Mouse (Mus musculus) heart, embryonic 16.5 days (tissue): ENCODE data around the gene Dnph1. TPM values are rescaled to one million over a fixed set of nuclear protein-coding genes. Genes with fewer than 3 reads are reported as not detected.
A peak's percentile ranks its signal among the peaks of the same experiment; 100 is the strongest.

Experiments
- ATAC-seq: fragments of 200-750 bp; cut with Nextera tagmentation; replicated peaks from 2 replicates; pipeline ENCODE4 v1.8.0; 2017; ENCODE audit warnings: moderate number of reproducible peaks; ENCODE audit not compliant: insufficient read depth, low FRiP score; ENCODE audit errors: extremely low read depth
- H3K27ac ChIP-seq: fragments of 300-500 bp; sonication (generic); 2 replicates; pipeline ENCODE4 v1.5.1; 2014; ENCODE audit warnings: mild to moderate bottlenecking, low read length, control low read depth, moderate library complexity
- H3K27me3 ChIP-seq: fragments of 300-500 bp; sonication (generic); 2 replicates; pipeline ENCODE4 v1.6.1; 2014; ENCODE audit warnings: low read length, mixed read lengths; ENCODE audit not compliant: control insufficient read depth, insufficient read depth
- H3K36me3 ChIP-seq: fragments of 300-500 bp; sonication (generic); 2 replicates; pipeline ENCODE4 v1.6.1; 2014; ENCODE audit not compliant: control insufficient read depth, insufficient read depth
- H3K4me1 ChIP-seq: fragments of 300-500 bp; sonication (generic); 2 replicates; pipeline ENCODE4 v1.6.1; 2014; ENCODE audit warnings: low read length, mixed read lengths; ENCODE audit not compliant: control insufficient read depth, insufficient read depth
- H3K4me2 ChIP-seq: fragments of 300-500 bp; sonication (generic); 2 replicates; pipeline ENCODE4 v1.6.1; 2014; ENCODE audit warnings: low read depth, mild to moderate bottlenecking, control low read depth, low read length
- H3K4me3 ChIP-seq: fragments of 300-500 bp; sonication (generic); 2 replicates; pipeline ENCODE4 v1.5.1; 2014; ENCODE audit warnings: mild to moderate bottlenecking, control low read depth, low read length
- H3K9ac ChIP-seq: fragments of 300-500 bp; sonication (generic); 2 replicates; pipeline ENCODE4 v1.6.1; 2014; ENCODE audit warnings: low read length, control low read depth
- H3K9me3 ChIP-seq: fragments of 300-500 bp; sonication (generic); replicated peaks from 2 replicates; pipeline ENCODE4 v1.6.1; 2016; ENCODE audit warnings: low read length; ENCODE audit not compliant: control insufficient read depth
- WGBS: fragments of 180-500 bp; shearing (Covaris S2); extraction: QIAGEN DNeasy Blood & Tissue Kit; methylation state at CpG from one replicate; pipeline ENCODE4 v1.1.7; 2014; 5-methylcytosine and 5-hydroxymethylcytosine counted together
- polyA plus RNA-seq: library from polyadenylated mRNA; unstranded; fragments of >200 nt; fragmentation: Nextera tagmentation; extraction: Ambion mirVana; gene quantifications from 2 replicates; pipeline ENCODE4 v1.2.1, GENCODE M21; 2015

Dnph1 gene
- polyA plus RNA-seq, 1 experiment from 2014 or later = 29.6 TPM

DNA sequence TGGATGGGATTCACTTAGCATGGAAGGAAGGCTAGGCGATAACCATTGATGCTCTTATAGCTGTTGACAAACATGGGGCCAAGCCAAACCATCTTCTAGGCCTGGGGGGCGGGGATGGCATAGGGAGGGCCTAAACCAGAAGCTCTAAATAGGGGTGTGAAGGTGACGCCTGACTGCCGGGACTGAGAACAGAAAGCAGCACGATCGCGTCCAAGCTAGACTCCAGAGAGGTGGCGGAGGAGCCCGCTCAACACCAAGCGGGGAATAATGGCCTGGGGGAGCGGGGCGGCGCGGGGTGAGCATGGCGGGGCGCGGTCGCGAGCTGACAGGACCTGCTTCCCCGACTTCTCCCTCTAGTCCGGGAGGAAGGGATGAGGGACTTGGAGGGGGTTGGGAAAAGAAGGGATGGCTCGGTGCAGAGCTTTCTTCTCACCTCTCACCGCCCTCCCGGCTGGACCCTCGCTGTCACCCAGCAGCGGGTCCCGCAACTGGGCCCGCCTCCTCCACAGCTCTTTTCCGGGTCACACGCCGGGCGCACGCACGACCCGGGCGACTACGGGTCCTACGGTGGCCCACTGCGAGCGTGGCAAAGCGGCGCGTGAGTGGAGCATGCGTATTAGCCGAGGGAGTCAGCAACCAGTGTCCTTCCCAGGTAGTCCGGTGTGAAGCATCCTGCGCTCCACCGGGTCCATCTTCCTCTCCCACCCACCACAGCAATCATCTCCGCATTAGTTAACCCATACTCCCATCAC lies 49.5 kb downstream of the Dnph1 start, which contains the start of gene Cul9:
Cul9 (minus strand) TSS at position 576 of the 752 bp plus-strand sequence.
- peak within 1 kb of the TSS; percentile 70 for H3K27ac ChIP-seq
- ATAC-seq = peak; percentile 75

DNA sequence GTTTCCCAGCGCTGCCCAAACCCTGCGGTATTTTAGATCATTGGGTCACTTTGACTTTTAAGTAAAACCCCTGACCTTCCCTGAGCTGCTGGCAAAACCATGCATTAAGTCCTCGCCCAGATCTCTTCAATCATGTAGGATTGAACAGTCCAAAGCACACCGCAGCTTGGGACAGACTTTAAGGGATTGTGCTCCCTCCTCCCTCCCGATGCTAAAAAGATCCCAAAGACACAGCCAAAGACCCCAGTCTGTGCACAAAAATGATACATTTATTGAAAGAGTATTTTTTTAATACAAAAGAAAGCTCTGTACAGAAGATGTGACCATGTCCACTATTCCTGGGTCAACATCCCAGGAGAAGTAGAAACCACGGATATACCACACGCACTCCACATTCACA lies 50.1 kb downstream of the Dnph1 start:
- ATAC-seq = no peak
- peak overlapping the region; percentile 70 for H3K27ac ChIP-seq
- H3K9me3 ChIP-seq = no peaks in the 10 kb centered on the region
- H3K4me3 ChIP-seq = peak overlapping the region; percentile 78
- 24% methylated on average over 7 of the region's 7 CpGs for WGBS
- H3K4me2 ChIP-seq = peak overlapping the region; percentile 91
- H3K27me3 ChIP-seq = no peaks in the 10 kb centered on the region
- H3K9ac ChIP-seq = peak overlapping the region; percentile 89
- H3K4me1 ChIP-seq = peaks cover 20% of the 10 kb centered on the region
- H3K36me3 ChIP-seq = peaks cover 33% of the 10 kb centered on the region

More for the DNA sequence above, 49.5 kb downstream of the Dnph1 start, which contains the start of gene Cul9:
- no peaks in the 10 kb centered on the region for H3K27me3 ChIP-seq
- H3K9ac ChIP-seq = peak within 1 kb of the TSS; percentile 89
- no peaks in the 10 kb centered on the region for H3K9me3 ChIP-seq
- 3% methylated on average over 49 of the region's 49 CpGs for WGBS
- peaks cover 28% of the 10 kb centered on the region for H3K36me3 ChIP-seq
- peaks cover 17% of the 10 kb centered on the region for H3K4me1 ChIP-seq
- H3K4me3 ChIP-seq = peak within 1 kb of the TSS; percentile 78
- H3K4me2 ChIP-seq = peak within 1 kb of the TSS; percentile 91

DNA sequence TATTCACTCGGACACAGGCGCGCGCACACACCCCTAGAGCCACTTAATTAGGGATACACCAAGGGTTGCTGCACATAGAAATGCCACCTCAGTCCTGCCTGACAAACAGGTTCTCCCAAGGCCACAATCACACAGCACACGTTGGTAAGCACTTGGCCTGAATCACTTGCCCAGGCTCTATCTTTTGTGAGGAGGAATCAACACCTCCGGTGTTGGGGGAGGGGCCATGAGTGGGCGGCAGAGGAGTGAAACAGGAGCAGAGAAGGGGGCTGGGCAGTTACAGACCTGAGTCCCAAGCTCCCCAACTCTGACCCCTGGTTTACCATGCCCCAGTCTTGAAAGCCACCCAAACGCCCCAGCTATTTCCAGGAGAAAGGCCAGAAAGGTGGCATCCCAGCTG lies 50.5 kb downstream of the Dnph1 start:
- Histone ChIP-seq H3K4me3 (no peak overlapping the region), H3K9me3 (no peaks in the 10 kb centered on the region), H3K4me1 (peaks cover 24% of the 10 kb centered on the region), H3K27me3 (no peaks in the 10 kb centered on the region), H3K9ac (no peak overlapping the region), H3K36me3 (peaks cover 36% of the 10 kb centered on the region), H3K4me2 (peak overlapping the region; percentile 91), H3K27ac (no peak overlapping the region; the same call in 1 of the 2 replicates)
- no peak for ATAC-seq
- 22% methylated on average over 8 of the region's 8 CpGs for WGBS

GRCm38 (mm10) chr17:46547923-46548322 lies 51.4 kb downstream of the Dnph1 start:
- WGBS = 24% methylated on average over 3 of the region's 3 CpGs
- Histone ChIP-seq H3K4me3 (no peak overlapping the region), H3K4me1 (peaks cover 31% of the 10 kb centered on the region), H3K36me3 (peaks cover 39% of the 10 kb centered on the region), H3K9me3 (no peaks in the 10 kb centered on the region), H3K4me2 (no peak overlapping the region), H3K27ac (no peak overlapping the region), H3K27me3 (no peaks in the 10 kb centered on the region), H3K9ac (no peak overlapping the region)
- no peak for ATAC-seq

- 73% methylated on average over 11 of the region's 11 CpGs for WGBS
- Histone ChIP-seq H3K36me3 (peaks cover 39% of the 10 kb centered on the region), H3K9ac (no peak overlapping the region), H3K4me3 (no peak overlapping the region), H3K27me3 (no peaks in the 10 kb centered on the region), H3K9me3 (no peaks in the 10 kb centered on the region), H3K27ac (no peak overlapping the region), H3K4me1 (peaks cover 37% of the 10 kb centered on the region), H3K4me2 (no peak overlapping the region)
- no peak for ATAC-seq
Measured at GRCm38 (mm10) chr17:46548741-46549140, 52.2 kb downstream of the Dnph1 start.

DNA sequence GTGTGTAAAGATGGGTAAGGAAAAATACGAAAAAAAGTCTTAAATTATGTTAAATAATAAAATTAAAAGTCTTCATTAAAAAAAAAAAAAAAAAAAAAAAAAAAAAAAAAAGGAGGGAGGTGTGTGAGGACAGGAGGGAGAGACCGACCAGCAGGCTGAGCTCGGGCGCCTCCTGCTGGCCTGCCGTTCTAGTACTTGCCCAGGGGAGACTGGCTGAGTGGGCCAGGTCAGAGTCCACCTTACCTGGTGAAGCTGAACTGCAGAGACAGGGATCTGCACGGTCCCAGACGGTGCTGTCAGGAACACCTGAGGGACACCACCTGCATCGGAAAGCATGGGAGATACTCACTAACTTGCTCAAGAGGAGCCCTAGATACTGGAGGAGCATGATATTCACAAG lies 52.7 kb downstream of the Dnph1 start:
- Histone ChIP-seq H3K4me2 (no peak overlapping the region), H3K9ac (no peak overlapping the region), H3K4me1 (peaks cover 41% of the 10 kb centered on the region), H3K36me3 (peaks cover 39% of the 10 kb centered on the region), H3K27ac (no peak overlapping the region), H3K27me3 (no peaks in the 10 kb centered on the region), H3K9me3 (no peaks in the 10 kb centered on the region), H3K4me3 (no peak overlapping the region)
- no peak for ATAC-seq
- 37% methylated on average over 8 of the region's 8 CpGs for WGBS

Other genes starting within 250 kb of the Dnph1 start
- gene Polr1c, start 248.7 kb upstream of the Dnph1 start, polyA plus RNA-seq = 46.3 and 47.8 TPM in 2 replicates
- 78.4 and 89.3 TPM in 2 replicates for gene Yipf3, start 248.6 kb upstream of the Dnph1 start, polyA plus RNA-seq
- 0.64 and 0.68 TPM in 2 replicates for gene Lrrc73, start 243.2 kb upstream of the Dnph1 start, polyA plus RNA-seq
- gene Tjap1, start 213.7 kb upstream of the Dnph1 start, polyA plus RNA-seq = 42.5 and 45.3 TPM in 2 replicates
- gene Dlk2, start 199.3 kb upstream of the Dnph1 start, polyA plus RNA-seq = 1.3 and 1.4 TPM in 2 replicates
- 4.9 and 5.3 TPM in 2 replicates for gene Abcc10, start 168.4 kb upstream of the Dnph1 start, polyA plus RNA-seq
- gene Zfp318, start 113.0 kb upstream of the Dnph1 start, polyA plus RNA-seq = 3.1 and 5.4 TPM in 2 replicates
- 20.2 and 37.5 TPM in 2 replicates for gene Crip3, start 67.8 kb upstream of the Dnph1 start, polyA plus RNA-seq
- gene Slc22a7, start 58.3 kb upstream of the Dnph1 start, polyA plus RNA-seq = 0.55 and 1.2 TPM in 2 replicates
- gene Ttbk1, start 9.0 kb upstream of the Dnph1 start, polyA plus RNA-seq = 0.07 and 0.14 TPM in 2 replicates
- 5.6 and 6.4 TPM in 2 replicates for gene Cul9, start 49.7 kb downstream of the Dnph1 start, polyA plus RNA-seq
- 11.0 and 12.4 TPM in 2 replicates for gene Srf, start 59.5 kb downstream of the Dnph1 start, polyA plus RNA-seq
- 37.6 and 46.0 TPM in 2 replicates for gene Ptk7, start 132.8 kb downstream of the Dnph1 start, polyA plus RNA-seq
- gene Klc4, start 149.3 kb downstream of the Dnph1 start, polyA plus RNA-seq = 25.7 and 29.0 TPM in 2 replicates
- gene Mrpl2, start 149.5 kb downstream of the Dnph1 start, polyA plus RNA-seq = 117 and 119 TPM in 2 replicates
- gene Cul7, start 153.6 kb downstream of the Dnph1 start, polyA plus RNA-seq = 39.8 and 46.0 TPM in 2 replicates
- gene Rrp36, start 177.6 kb downstream of the Dnph1 start, polyA plus RNA-seq = 39.0 and 39.7 TPM in 2 replicates
- gene Mea1, start 182.1 kb downstream of the Dnph1 start, polyA plus RNA-seq = 109 and 115 TPM in 2 replicates
- 175 and 179 TPM in 2 replicates for gene Klhdc3, start 184.2 kb downstream of the Dnph1 start, polyA plus RNA-seq
- gene Ppp2r5d, start 208.4 kb downstream of the Dnph1 start, polyA plus RNA-seq = 56.1 and 59.9 TPM in 2 replicates
- 13.3 and 15.1 TPM in 2 replicates for gene Pex6, start 214.8 kb downstream of the Dnph1 start, polyA plus RNA-seq
- 1.8 and 2.5 TPM in 2 replicates for gene Gnmt, start 232.5 kb downstream of the Dnph1 start, polyA plus RNA-seq